Mouse (Mus musculus): Measurements from ENCODE around the gene 4930596D02Rik.

The 4930596D02Rik gene

GRCm38 (mm10) chr14:35811878-35812277 lies at the start of gene 4930596D02Rik:
Gene 4930596D02Rik, minus strand, starts transcription at chr14:35811978.
- no peak for DNase-seq (ENCODE audit: low spot score)

- no peak for DNase-seq (ENCODE audit: low spot score)
Measured at GRCm38 (mm10) chr14:35853254-35853653, 41.5 kb upstream of the 4930596D02Rik start.

- no peak for DNase-seq (ENCODE audit: low spot score)
Measured at GRCm38 (mm10) chr14:35845271-35845670, 33.5 kb upstream of the 4930596D02Rik start.

- no peak for DNase-seq (ENCODE audit: low spot score)
Measured at GRCm38 (mm10) chr14:35842111-35842721, 30.4 kb upstream of the 4930596D02Rik start.

DNA sequence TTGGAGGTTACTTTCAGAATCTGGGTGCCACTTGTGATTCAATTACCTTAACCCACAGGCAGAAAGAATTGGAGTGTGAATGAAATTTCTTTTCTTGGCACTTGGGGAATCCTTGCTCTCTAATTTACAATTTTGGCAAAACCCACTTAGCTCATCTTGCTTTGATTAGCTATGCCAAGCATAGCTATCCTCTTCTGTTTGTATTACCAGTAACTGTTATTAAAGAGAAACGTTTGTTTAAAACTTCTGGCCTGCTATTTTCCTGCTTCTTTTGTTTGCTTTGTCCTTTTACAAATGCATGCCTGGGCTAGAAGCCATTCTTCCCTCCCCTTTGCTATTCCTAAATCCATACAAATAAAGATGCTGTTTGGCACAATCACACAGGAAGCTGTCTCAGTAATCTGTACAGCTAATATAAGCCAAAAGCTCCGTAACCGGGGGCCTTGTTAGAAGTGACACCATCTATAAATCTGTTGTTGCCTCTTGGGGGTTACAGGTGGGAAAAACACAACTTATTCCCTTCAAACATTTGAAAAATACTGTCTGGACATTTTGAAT lies 19.0 kb downstream of the 4930596D02Rik start:
- no peak for DNase-seq (ENCODE audit: low spot score)

GRCm38 (mm10) chr14:35780033-35780432 lies 31.7 kb downstream of the 4930596D02Rik start:
- no peak for DNase-seq (ENCODE audit: low spot score)

- DNase-seq (ENCODE audit: low spot score) = no peak
Measured at GRCm38 (mm10) chr14:35773306-35773705, 38.5 kb downstream of the 4930596D02Rik start.

All from embryo, embryonic 10 days (tissue).